Mouse (Mus musculus) gastrocnemius, postnatal 10 days (tissue): Measurements from ENCODE around the gene Dis3. TPM values are rescaled to one million over a fixed set of nuclear protein-coding genes. Genes with fewer than 3 reads are reported as not detected.

Source experiments
- DNase-seq: peaks from one replicate; pipeline ENCODE4 v3.0.0; 2021; ENCODE audit warnings: mixed read lengths
- long read RNA-seq, 2 experiments: library from polyadenylated mRNA; stranded (forward); transcript quantifications; one replicate each; pipeline ENCODE4 v2.0.0; 2021
- total RNA-seq, 2 experiments: library from RNA; stranded (reverse); gene quantifications; 2 replicates each; pipeline ENCODE4 v1.2.3; 2021

Gene Dis3
- total RNA-seq: 10 to 100 TPM; 17.7 to 20.0 TPM
- long read RNA-seq, experiment 1, full-length matches to known transcripts: 8 of 13 reads
- long read RNA-seq, experiment 1, partial matches to known transcripts: 1 of 13 reads
- long read RNA-seq, experiment 1, other reads (novel, unspliced or antisense): 4 of 13 reads
- long read RNA-seq, experiment 2, full-length matches to known transcripts: 7 of 10 reads
- long read RNA-seq, experiment 2, partial matches to known transcripts: 1 of 10 reads
- long read RNA-seq, experiment 2, other reads (novel, unspliced or antisense): 2 of 10 reads

DNA sequence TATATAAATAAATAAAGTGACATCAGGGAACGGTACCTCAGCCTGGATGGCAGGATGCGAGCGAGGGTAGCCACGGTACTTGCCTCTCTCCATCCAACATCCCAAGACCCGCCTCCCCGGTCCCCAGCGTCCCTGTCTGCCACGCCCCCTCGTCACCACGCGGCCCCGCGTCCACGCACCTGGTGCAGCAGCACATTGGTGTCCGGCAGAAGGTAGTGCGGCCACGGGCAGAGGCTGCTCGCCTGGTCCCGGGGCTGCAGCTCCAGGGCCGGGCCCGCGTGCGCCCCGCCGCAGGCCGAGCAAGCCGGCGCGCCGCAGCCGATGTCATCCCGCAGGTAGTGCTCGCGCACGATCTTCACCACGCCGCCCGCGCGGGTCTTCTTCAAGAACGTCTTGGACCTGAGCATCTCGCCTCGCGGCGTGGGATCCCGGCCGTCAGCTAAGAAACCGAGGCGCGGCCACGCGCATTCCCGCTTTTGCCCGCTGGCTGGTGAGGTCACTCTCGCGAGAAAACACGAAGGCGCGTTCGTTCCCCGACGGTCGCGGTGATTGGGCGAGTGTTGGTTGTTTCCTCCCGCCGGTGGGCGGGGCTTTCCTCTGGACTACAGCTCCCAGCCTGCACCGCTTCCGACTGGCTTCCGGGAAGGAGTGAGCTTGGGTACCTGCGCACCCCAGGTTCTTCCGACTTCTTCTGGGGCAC is at the start of gene Dis3, which contains the start of gene Pibf1:
TSS of gene Dis3 (minus strand) at position 504 of the 700 bp plus-strand sequence.
TSS of gene Pibf1 (plus strand) at position 158 of the 700 bp plus-strand sequence.
- peak; percentile 99 for DNase-seq

DNA sequence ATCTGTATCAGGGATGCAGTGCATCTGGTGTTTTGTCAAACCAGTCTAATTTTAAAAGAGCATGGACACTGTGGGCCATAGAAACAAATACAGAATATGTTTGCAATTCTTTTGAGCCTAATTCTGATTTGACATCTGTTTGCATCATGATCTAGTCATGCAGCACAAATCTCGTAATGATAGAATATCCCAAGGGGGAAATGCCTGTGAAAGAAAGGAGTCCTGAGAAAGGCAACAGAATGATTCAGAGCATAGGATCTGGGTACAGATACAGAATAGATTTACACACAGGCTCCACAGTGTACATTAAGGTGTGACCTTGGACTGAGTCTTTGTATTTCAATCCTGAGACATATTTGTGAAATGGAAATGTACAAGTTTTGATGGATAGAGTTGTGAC is 47.3 kb upstream of the Dis3 start:
- no peak for DNase-seq

DNA sequence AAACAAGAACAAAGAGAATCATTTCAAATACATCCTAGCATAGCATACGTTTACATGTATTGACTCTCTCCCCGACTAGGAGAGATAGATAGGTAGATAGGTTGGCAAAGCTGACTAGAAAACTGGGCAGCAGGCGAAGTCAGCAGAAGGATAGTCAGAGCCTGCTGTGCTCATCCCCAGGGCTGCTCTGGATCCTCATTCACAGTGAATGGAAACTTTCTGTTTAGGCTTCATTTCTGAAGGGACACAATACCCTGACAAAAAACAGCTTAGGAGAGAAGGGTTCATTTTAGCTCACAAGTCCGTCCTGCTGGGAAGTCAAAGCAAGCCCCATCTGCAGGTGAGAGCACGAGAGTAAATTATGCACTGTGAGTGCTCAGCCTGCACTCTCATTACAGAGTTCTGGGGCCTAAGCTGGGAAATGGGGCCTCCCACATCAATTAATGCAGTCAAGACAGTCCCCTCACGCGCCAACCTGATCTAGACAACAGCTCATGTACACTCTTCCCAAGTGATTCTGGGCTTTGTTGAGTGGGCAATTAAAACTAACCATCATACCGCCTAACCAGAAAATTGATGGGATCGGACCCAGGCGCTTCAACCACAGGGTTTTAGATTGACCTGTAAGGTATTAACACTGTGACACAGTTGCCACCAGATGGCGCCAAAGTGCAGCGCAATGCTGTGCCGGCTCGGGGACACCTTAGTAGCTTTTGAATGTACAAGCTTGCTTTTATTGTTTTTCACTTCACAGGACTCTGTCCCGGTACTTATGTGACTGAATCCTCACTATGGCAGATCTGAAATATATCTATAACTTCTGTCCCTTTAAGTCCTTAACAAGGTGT is 42.4 kb upstream of the Dis3 start:
- DNase-seq: peak; percentile 91

DNA sequence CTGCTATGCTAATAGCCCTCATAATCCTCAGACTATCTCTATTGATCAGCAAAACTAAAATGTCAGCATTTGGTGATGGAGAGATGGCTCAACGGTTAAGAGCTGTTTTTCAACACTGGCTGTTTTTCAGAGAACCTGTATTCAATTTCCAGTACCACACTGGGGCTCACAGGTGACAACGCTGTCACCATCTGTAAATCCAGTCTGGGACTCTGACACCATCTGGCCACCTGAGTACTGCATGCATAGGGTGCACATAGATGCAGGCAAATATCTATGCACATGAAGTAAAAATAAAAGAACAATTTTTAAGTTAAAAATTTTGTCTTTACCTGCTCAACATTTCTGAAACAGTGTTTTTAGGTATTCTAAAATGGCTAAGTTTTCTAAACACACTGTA is 40.5 kb upstream of the Dis3 start:
- no peak for DNase-seq

DNA sequence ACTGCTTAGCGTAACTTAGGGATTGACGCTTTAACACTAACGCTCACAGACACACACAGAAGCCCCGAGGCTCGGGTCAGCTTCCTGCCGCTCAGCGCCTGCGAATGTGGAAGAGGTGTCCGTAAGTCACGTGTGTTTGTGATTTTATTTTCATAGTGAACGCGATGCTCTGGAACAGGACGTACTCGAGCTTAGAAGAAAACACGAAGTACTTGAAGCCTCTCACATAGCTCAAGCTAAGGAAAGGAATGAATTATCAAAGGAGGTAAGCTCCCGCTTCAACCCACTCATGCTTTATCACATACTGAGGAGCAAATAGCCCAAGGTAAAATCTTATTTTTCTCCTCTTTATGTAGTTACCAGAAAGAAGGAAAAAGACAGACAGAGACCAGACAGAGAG is 36.7 kb upstream of the Dis3 start:
- no peak for DNase-seq

DNA sequence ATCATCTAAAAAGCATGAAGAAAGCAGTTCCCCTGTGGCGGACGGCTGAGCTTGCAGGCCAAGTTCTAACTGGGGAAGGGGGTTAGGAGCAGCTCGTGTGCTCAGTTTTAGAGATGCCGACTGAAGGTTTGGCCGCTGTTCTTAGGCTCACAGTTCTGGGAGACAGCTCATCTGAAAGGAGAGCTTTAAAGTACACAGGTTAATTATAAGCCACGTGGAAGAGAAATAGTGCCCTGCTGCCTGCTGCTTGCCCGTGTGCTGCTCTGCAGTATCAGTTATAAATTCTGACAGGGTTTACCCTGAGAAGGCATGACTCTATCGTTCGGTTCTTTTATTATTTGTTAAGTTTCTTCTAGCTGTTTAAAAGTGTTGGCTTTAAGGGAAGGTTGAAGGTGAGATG is 36.2 kb upstream of the Dis3 start:
- no peak for DNase-seq

DNA sequence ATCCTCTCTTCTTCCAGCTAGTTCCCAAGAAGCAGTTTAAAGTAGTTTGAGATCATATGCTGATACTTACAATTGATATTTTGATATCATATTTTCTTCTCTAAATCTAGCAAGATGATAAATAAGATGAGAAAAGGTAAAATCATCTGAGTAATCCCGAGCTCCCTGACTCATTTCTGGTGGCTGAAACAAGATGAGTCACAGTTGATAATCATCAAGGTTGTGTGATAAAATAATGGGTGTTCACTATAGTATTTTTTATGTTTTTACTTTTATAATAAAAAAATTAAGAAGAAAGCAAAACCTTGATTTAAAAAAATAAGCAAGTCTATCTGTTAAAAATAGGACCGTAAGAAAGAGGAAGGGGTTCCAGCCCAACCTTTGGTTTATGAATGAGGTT is 34.5 kb upstream of the Dis3 start:
- no peak for DNase-seq

DNA sequence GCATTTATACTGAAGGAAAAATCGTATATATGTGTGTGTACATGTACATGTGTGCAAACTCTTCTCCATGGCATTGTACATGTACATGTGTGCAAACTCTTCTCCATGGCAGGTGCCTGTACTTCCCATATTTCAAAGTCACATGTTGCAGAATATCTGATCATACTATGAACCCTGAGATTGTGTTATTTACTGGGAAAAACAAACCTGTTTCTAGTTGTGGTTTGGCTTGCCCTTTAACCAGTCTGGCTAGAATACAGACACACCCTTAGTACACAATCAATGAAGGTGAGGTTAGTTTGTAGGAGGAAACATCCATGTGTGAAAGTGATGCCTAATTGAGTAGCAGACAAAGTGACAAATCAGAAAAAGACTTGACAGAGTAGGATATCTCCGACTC is 29.5 kb upstream of the Dis3 start:
- DNase-seq: no peak

DNA sequence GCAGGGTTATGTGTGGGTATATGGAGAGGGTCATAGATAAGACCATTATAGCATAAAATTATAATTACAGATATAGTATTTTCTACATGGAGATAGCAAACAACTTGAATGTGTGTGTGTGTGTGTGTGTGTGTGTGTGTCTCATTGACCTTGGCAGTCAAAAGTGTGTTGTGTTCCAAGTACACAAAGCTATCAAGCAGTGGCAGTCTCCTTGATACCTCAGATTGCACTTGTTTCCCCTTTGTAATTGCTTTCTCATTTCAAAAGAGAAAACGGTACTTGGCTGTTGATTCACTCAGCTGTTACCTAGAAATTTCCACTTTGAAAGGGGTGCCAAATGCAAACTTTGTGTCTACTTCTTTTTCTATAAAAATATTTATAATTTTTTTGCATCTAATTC is 27.9 kb upstream of the Dis3 start:
- no peak for DNase-seq

DNA sequence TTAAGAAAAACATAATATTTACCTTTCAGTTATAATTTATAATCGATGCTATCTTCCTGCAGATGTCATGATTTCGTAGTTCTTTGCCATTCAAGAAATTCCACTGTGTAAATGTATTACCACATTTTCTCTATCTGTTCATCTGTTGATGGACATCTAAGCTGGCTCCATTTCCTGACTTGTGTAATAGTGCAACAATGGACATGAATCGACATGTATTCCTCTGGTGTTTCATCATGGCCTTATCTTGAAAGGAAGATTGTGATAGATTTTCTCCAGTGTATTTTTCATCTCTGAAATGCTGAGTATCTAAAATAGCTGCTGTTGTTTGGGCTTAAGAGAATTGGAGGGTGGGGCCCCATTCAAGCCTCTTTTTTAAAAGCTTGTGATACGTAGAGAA is 27.1 kb upstream of the Dis3 start:
- DNase-seq: no peak

DNA sequence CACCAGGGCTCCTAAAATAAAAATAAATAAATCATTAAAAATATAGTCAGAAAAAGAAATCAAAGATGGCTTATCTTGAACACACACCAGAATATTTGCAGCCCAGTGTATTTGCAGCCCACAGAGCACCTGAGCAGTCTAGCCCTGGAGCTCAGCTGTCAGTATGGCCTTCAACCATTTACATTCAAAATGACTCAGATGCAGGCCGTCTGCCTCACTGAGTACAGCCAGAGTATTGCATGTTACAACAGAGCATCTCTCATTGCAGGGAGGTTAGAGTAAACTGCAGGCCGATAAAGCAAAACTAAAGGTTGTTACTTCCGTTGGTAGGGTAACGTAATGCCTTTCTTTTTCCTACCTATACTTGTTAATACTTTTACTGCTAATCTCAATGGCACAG is 24.5 kb upstream of the Dis3 start:
- DNase-seq: no peak

DNA sequence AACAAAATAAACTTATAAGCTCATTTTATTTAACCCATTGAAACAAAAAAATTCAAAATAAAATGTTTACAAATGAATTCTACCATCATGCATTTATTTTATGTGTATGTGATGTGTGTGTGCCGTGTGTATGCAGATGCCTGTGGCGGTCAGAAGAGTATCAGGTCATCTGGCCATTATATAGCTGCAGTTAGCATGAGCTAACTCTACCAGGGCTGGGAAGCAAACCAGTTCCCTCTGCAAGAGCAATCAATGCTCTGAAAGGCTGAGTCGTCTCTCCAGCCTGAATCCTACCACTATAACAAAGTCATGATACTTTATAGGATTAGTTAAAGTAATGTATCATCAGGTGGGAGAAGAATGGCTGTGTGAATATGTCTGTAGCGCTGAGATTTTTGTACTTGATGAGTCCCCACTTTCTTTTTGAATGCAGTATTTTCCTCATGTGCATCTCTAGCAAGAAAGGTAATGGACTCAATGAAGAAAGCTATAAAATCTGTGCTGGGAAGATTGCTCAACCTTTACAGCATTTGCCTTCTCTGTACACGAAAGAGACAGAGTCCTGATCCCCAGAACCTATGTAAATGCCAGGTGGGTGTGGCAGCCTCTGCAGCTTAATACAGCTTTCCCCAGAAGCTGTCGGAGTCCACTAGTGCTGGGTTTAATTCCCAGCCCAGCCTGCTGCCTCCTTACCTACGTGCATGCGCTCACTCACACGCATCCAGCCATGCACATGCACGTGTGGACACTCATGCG is 22.2 kb upstream of the Dis3 start:
- DNase-seq: no peak

DNA sequence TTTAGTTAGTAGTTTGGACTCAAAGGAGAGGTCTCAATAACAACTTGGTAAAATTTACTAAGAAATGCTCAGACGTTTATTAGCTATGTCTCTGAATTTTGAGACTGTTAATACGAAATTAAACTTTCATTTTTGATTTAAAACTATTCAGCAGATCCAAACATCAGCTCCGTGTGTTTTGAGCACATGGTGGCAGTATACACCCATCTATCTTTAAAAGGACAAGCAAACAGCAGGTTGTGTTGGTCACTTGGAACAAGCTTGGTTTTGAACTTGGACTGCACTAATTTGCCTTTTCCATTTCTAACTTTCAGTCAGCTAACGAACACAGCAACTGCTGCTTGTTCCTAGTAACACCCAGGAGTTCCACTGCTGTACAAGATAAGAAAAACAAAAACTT is 18.0 kb upstream of the Dis3 start:
- no peak for DNase-seq

DNA sequence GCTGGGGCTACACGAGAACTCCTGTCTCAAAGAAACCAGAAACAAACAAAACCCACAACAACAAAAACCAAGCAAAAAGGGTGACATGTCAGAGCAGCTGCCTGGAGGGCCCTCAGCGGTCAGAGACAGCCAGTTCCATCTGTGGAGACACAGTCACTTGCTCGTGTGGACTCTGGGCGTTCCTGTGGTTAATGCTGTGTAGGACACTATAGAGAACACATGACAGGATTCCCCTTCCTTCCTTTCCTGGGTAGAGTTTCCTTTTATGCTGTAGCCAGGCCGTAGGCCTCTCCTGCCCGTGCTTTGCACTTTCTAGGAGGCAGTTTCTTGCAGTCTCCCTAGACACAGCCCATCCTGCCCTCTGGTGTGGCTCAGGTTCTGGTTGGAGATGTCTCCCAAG is 9.2 kb upstream of the Dis3 start:
- no peak for DNase-seq

DNA sequence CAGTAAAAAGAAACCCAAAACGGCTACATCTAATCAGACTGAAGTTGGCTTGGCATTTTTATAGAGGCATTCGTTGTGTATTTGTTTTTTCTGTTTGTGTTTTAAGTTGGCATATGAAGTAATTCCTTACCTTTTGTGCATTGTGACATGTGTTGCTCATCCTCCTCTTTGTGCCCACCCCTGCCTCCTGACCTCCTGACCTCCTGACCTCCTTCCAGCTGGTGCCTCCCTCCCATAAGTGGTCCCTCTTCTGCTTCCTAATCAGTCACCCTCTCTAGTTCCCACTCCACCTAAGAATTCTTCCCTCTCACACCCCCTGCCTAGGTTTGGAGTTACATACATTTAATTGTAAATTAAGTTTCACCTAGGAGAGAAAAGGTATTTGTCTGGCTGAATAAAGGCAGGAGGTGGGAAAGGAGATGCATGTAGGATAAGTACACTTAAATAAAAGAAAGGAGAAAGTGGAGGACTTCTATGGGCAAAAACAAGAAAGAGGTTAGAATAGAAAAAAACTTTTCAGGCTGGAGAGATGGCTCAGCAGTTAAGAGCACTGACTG is 8.1 kb upstream of the Dis3 start:
- no peak for DNase-seq

DNA sequence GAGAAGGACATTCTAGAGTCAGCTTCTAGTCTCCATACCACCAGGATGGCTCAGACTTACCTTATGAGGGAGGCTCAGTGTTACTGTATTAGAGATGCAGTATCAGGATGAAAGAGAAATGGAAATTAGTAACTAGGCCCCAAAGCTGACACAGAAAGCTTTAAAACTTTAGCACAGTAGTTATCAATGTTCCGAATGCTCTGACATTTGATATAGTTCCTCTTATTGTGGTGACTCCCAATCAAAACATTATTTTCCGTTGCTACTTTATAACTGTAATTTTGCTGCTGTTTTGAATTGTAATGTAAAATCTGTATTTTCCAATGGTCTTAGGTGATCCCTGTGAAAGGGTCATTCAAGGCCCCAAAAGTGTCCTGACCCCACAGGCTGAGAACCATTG is 7.1 kb upstream of the Dis3 start:
- no peak for DNase-seq

DNA sequence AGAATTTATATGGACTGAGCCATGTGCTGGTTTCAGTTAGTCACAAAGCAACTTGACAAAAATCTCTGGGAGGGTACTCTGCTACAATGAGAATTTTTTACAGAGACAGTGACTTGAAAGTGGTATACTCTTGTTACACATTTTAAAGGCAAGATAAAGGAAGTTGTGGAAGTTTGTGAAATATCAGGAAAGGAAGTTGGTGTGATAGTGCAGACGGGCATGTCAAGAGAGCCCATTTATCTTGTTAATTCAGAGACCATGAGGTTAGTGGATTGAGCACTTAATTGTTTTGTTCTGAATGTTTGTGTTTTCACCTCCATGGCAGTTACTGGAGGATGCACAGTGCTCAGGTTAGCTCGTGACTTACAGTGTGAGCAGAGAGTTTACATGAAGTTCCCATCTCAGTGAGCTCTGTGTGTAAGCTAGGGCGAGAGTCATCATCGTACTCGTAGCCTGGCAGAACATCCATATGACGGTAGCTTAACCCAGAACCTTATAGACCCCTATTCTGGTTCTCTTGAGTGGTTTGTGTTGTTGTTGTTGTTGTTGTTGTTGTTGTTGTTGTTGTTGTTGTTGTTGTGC is 5.1 kb upstream of the Dis3 start:
- no peak for DNase-seq

DNA sequence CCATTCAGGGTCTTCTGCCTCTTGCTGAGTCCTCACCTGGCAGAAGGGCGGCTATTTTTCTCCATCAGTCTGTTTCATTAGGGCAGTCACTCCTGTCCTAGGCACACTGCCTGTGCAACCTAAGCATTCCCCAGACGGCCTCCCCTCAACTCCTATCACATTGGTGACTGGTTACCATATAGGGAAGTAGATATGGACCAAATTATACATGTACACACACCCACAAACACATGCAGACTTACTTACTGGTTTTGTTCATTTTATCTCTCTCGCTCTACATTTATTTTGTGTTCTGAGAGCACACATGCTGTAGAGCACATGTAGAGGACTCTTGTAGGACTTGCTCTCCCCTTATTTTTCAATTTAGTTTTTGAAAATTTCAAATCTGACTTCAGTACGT is 3.5 kb upstream of the Dis3 start:
- no peak for DNase-seq

DNA sequence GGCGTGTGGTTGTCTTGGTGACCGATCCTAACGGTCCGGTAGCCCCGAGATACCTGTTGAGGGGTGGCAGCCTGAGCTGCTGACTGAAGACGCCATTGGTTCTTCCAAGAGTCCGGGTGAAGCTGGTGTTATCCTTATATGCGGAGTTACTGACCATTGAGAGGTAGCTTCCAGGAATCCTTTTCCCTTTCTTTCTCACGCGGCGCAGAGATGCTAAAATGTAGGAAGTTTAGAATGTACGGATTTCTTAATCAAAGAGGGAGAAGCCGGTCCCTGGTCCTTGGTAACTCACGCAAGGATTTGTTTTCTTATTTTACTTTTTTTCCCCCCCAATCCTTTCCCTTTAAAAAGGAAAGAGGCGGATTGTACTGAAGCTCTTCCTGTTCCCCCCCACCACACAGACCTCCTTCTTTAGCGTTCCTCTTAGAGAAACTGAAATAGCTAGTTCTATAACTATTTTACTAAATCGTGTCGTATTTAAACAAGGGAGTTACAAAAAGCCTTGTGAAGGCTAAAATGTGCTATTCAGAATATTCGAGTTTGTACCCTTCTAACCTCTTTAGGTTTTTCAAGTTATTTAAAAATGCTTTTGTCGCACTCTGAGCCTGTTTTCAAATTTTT is 507 bp upstream of the Dis3 start:
- no peak for DNase-seq

DNA sequence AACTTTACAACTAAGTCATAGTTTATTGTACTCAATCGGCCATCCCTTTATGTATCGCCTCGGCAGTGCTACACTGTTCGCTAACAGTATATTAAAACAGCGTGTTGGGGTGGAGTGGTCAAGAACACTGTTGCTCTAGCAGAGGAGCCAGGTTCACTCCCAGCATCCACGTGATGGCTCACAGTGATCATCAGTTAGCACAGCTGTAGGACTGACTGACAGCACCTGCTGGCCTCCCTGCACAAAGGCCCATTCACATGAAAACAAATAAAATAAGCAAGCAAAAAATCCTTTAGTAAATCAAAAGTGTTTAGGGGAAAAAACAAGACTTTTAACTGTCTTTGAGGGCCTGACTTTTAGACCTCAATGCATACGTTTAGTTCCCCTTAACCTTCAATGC is 10.6 kb downstream of the Dis3 start:
- DNase-seq: no peak

DNA sequence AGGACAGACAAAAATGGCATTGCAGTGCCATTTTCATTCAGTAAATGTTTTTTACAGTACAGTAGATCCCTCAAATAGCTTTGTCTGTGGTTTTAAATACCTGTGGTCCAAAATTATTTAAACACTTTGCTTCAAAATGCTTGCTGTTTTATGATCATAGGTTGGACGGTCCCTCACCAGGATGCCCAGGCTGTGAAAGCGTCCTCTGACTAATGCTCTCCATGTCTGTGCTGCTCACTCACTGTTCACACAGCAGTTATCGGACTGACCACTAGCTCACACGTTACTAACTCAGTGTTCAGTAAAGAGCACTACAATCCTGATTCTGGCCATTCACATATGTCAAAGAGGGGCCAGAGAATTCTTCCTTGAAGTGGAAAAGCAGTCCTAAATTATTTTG is 28.4 kb downstream of the Dis3 start:
- no peak for DNase-seq
